Mouse (Mus musculus) liver, embryonic 14.5 days (tissue): ENCODE results near the gene Pbx4. TPM values are rescaled to one million over a fixed set of nuclear protein-coding genes. Genes with fewer than 3 reads are reported as not detected.

Experiments
- ATAC-seq: fragments of 200-750 bp; cut with Nextera tagmentation; 2 replicates; pipeline ENCODE4 v1.8.0; 2017; ENCODE audit warnings: moderate number of reproducible peaks, mild to moderate bottlenecking, moderate library complexity; ENCODE audit not compliant: insufficient read depth
- DNase-seq, 3 experiments: peaks; one replicate each; pipeline ENCODE4 v3.0.0-alpha.2; 2012 to 2013; ENCODE audit warnings: low read depth in 3 of 3, low spot score in 3 of 3
- H3K27ac ChIP-seq: fragments of 300-500 bp; sonication (generic); 2 replicates; pipeline ENCODE4 v1.5.1; 2014; ENCODE audit warnings: moderate library complexity, mild to moderate bottlenecking, control low read depth, inconsistent platforms
- H3K27me3 ChIP-seq: fragments of 300-500 bp; sonication (generic); 2 replicates; pipeline ENCODE4 v1.6.1; 2014; ENCODE audit warnings: mild to moderate bottlenecking, low read length, moderate library complexity; ENCODE audit not compliant: control insufficient read depth, insufficient read depth
- H3K36me3 ChIP-seq: fragments of 300-500 bp; sonication (generic); replicated peaks from 2 replicates; pipeline ENCODE4 v1.6.1; 2014; ENCODE audit warnings: low read depth; ENCODE audit not compliant: control insufficient read depth, insufficient read depth
- H3K4me1 ChIP-seq, 2 experiments: fragments of 200-500 bp in 1 of 2; fragments of 300-500 bp in 1 of 2; sonication (generic) in 1 of 2; replicated peaks; 2 replicates each; pipeline ENCODE4 v1.6.1; 2012 to 2014; ENCODE audit warnings: antibody characterized with exemption in 1 of 2, inconsistent platforms in 1 of 2, low read length in 1 of 2; ENCODE audit not compliant: control insufficient read depth in 2 of 2, insufficient read depth in 2 of 2
- H3K4me2 ChIP-seq: fragments of 300-500 bp; sonication (generic); 2 replicates; pipeline ENCODE4 v1.6.1; 2014; ENCODE audit warnings: low read depth, mild to moderate bottlenecking, control low read depth, moderate library complexity
- H3K4me3 ChIP-seq, 2 experiments: fragments of 200-500 bp in 1 of 2; fragments of 300-500 bp in 1 of 2; sonication (generic) in 1 of 2; 2 replicates each; pipeline ENCODE4 v1.5.1; 2012 to 2014; ENCODE audit warnings: low read depth in 2 of 2, low read length in 2 of 2, mild to moderate bottlenecking in 2 of 2, control low read depth in 1 of 2, inconsistent platforms in 1 of 2, moderate library complexity in 1 of 2; ENCODE audit not compliant: insufficient read depth in 1 of 2
- H3K9ac ChIP-seq: fragments of 300-500 bp; sonication (generic); replicated peaks from 2 replicates; pipeline ENCODE4 v1.6.1; 2014; ENCODE audit warnings: mild to moderate bottlenecking, control low read depth, moderate library complexity
- H3K9me3 ChIP-seq: fragments of 300-500 bp; sonication (generic); 2 replicates; pipeline ENCODE4 v1.6.1; 2016; ENCODE audit warnings: low read length, mixed read lengths; ENCODE audit not compliant: control insufficient read depth
- CTCF ChIP-seq: IDR thresholded peaks from 2 replicates; pipeline ENCODE4 v1.5.1; 2016; ENCODE audit warnings: antibody characterized with exemption, low read depth, control low read depth
- EP300 ChIP-seq: IDR thresholded peaks from 2 replicates; pipeline ENCODE4 v1.6.1; 2016; ENCODE audit warnings: antibody characterized with exemption, low read depth
- WGBS: fragments of 180-500 bp; shearing (Covaris S2); extraction: QIAGEN DNeasy Blood & Tissue Kit; methylation state at CpG from one replicate; pipeline ENCODE4 v1.1.7; 2014; ENCODE audit not compliant: insufficient replicate concordance; 5-methylcytosine and 5-hydroxymethylcytosine counted together
- polyA plus RNA-seq, 2 experiments: library from polyadenylated mRNA; depleted of rRNA in 1 of 2; stranded (reverse) in 1 of 2; unstranded in 1 of 2; fragments of >200 nt; fragmentation: Nextera tagmentation in 1 of 2; extraction: Ambion mirVana in 1 of 2; gene quantifications; 2 replicates each; pipeline versions ENCODE4 v1.2.1 to v1.2.3; 2012 to 2014

The Pbx4 gene
- polyA plus RNA-seq (2012; rRNA removed) (2.0 and 2.5 TPM in 2 replicates), polyA plus RNA-seq (2014; fragmentation: Nextera tagmentation; extraction: Ambion mirVana) (1.7 and 3.7 TPM in 2 replicates)

GRCm38 (mm10) chr8:69832298-69832853 lies at the start of gene Pbx4:
Pbx4 (plus strand) TSS chr8:69832491.
- Histone ChIP-seq H3K27me3 (no peaks in the 10 kb centered on the region), H3K4me1 (peaks cover 2 to 13% of the 10 kb centered on the region in 2 experiments; a peak in 3 of 4 replicates), H3K27ac (no peak within 1 kb of the TSS), H3K4me2 (peak within 1 kb of the TSS; percentile 68), H3K4me3 (peak within 1 kb of the TSS; percentile 47 to 52), H3K36me3 (no peaks in the 10 kb centered on the region), H3K9ac (peak within 1 kb of the TSS; percentile 52), H3K9me3 (no peaks in the 10 kb centered on the region)
- ATAC-seq = peak; percentile 91
- peak; percentile 65 to 85 (median 66) for DNase-seq
- WGBS = under 1% methylated on average over 38 of the region's 38 CpGs
- TF ChIP-seq EP300 = no peak
- TF ChIP-seq CTCF = peak; percentile 38; the same call in 1 of the 2 replicates

- H3K9ac ChIP-seq = no peak overlapping the region
- H3K27ac ChIP-seq = no peak overlapping the region
- 22% methylated on average over 5 of the region's 5 CpGs for WGBS
These were observed 43.2 kb upstream of the Pbx4 start for GRCm38 (mm10) chr8:69789105-69789504.

GRCm38 (mm10) chr8:69789731-69790130 lies 42.6 kb upstream of the Pbx4 start:
- H3K27me3 ChIP-seq = no peaks in the 10 kb centered on the region
- no peaks in the 10 kb centered on the region for H3K9me3 ChIP-seq
- TF ChIP-seq CTCF (no peak), EP300 (no peak)
- peak overlapping the region; percentile 96 for H3K27ac ChIP-seq
- H3K4me2 ChIP-seq = peak overlapping the region; percentile 84
- H3K9ac ChIP-seq = peak overlapping the region; percentile 89
- no peak for ATAC-seq
- WGBS = 46% methylated on average over 5 of the region's 5 CpGs
- H3K36me3 ChIP-seq = peaks cover 11% of the 10 kb centered on the region
- DNase-seq = no peak
- H3K4me3 ChIP-seq = peak overlapping the region; percentile 16 to 93; a peak in 2 of 4 replicates
- peaks cover 16 to 21% of the 10 kb centered on the region in 2 experiments for H3K4me1 ChIP-seq

More at GRCm38 (mm10) chr8:69789105-69789504, 43.2 kb upstream of the Pbx4 start:
- Histone ChIP-seq H3K36me3 (peaks cover 5% of the 10 kb centered on the region), H3K9me3 (no peaks in the 10 kb centered on the region), H3K4me3 (no peak overlapping the region; a peak in 1 of 4 replicates), H3K4me1 (peaks cover 16 to 21% of the 10 kb centered on the region in 2 experiments), H3K4me2 (peak overlapping the region; percentile 84; the same call in 1 of the 2 replicates), H3K27me3 (no peaks in the 10 kb centered on the region)
- ATAC-seq (no peak), DNase-seq (no peak)
- no peak for TF ChIP-seq CTCF
- TF ChIP-seq EP300 = peak; percentile 20; the same call in 1 of the 2 replicates

- no peaks in the 10 kb centered on the region for H3K9me3 ChIP-seq
- peak overlapping the region; percentile 89 for H3K9ac ChIP-seq
- peak overlapping the region; percentile 96 for H3K27ac ChIP-seq
- ATAC-seq (peak; percentile 32; the same call in 1 of the 2 replicates), DNase-seq (no peak)
- peak overlapping the region; percentile 84 for H3K4me2 ChIP-seq
- 20% methylated on average over 11 of the region's 11 CpGs for WGBS
- H3K4me1 ChIP-seq = peaks cover 16 to 21% of the 10 kb centered on the region in 2 experiments
- H3K36me3 ChIP-seq = peaks cover 18% of the 10 kb centered on the region
- H3K27me3 ChIP-seq = no peaks in the 10 kb centered on the region
- peak overlapping the region; percentile 93 to 98 for H3K4me3 ChIP-seq
- TF ChIP-seq EP300 = no peak
- no peak for TF ChIP-seq CTCF
These were observed 41.9 kb upstream of the Pbx4 start for GRCm38 (mm10) chr8:69790364-69790763.

- H3K27ac ChIP-seq = peak within 1 kb of the TSS; percentile 96
- H3K27me3 ChIP-seq = no peaks in the 10 kb centered on the region
- peaks cover 16 to 21% of the 10 kb centered on the region in 2 experiments for H3K4me1 ChIP-seq
- H3K4me3 ChIP-seq = peak within 1 kb of the TSS; percentile 93 to 98
- under 1% methylated on average over 38 of the region's 38 CpGs for WGBS
- H3K36me3 ChIP-seq = peaks cover 22% of the 10 kb centered on the region
- peak; percentile 94 for ATAC-seq
- peak within 1 kb of the TSS; percentile 89 for H3K9ac ChIP-seq
- no peaks in the 10 kb centered on the region for H3K9me3 ChIP-seq
- TF ChIP-seq EP300 = no peak
- TF ChIP-seq CTCF = 0 out of 2 replicates have a peak, but pooled peaks have one; percentile 5
- peak within 1 kb of the TSS; percentile 84 for H3K4me2 ChIP-seq
- peak; percentile 79 to 85 (median 82) for DNase-seq
These were observed 41.4 kb upstream of the Pbx4 start, which contains the start of the genes Atp13a1 and Zfp866 for GRCm38 (mm10) chr8:69790773-69791367. Atp13a1 (plus strand) TSS chr8:69791163. Zfp866 (minus strand) TSS chr8:69791178.
